Mouse (Mus musculus) lung, postnatal 0 days (tissue): ENCODE results near the gene Nck1. TPM values are rescaled to one million over a fixed set of nuclear protein-coding genes. Genes with fewer than 3 reads are reported as not detected.

ENCODE experiments used
- ATAC-seq: fragments of 200-750 bp; cut with Nextera tagmentation; 2 replicates; pipeline ENCODE4 v1.8.0; 2017; ENCODE audit warnings: moderate library complexity
- DNase-seq: peaks from one replicate; pipeline ENCODE4 v3.0.0-alpha.2; 2016; ENCODE audit warnings: low spot score
- H3K27ac ChIP-seq: fragments of 300-500 bp; sonication (generic); 2 replicates; pipeline ENCODE4 v1.5.1; 2014; ENCODE audit warnings: antibody characterized with exemption, mild to moderate bottlenecking, low read length, mixed read lengths
- H3K27me3 ChIP-seq: fragments of 300-500 bp; sonication (generic); replicated peaks from 2 replicates; pipeline ENCODE4 v1.6.1; 2014; ENCODE audit warnings: low read length, mixed read lengths; ENCODE audit not compliant: insufficient read depth
- H3K36me3 ChIP-seq: fragments of 300-500 bp; sonication (generic); 2 replicates; pipeline ENCODE4 v1.6.1; 2014; ENCODE audit warnings: low read length, mixed read lengths; ENCODE audit not compliant: insufficient read depth
- H3K4me1 ChIP-seq: fragments of 300-500 bp; sonication (generic); 2 replicates; pipeline ENCODE4 v1.6.1; 2014; ENCODE audit warnings: antibody characterized with exemption, low read depth, low read length, mixed read lengths; ENCODE audit not compliant: insufficient read depth
- H3K4me2 ChIP-seq: fragments of 300-500 bp; sonication (generic); replicated peaks from 2 replicates; pipeline ENCODE4 v1.6.1; 2014; ENCODE audit warnings: low read depth, mild to moderate bottlenecking, low read length, moderate library complexity, mixed read lengths
- H3K4me3 ChIP-seq: fragments of 300-500 bp; sonication (generic); 2 replicates; pipeline ENCODE4 v1.5.1; 2014; ENCODE audit warnings: low read depth, low read length
- H3K9ac ChIP-seq: fragments of 300-500 bp; sonication (generic); replicated peaks from 2 replicates; pipeline ENCODE4 v1.6.1; 2014; ENCODE audit warnings: low read depth, mild to moderate bottlenecking
- H3K9me3 ChIP-seq: fragments of 300-500 bp; sonication (generic); 2 replicates; pipeline ENCODE4 v1.6.1; 2016; ENCODE audit warnings: low read length, mixed read lengths
- CTCF ChIP-seq: IDR thresholded peaks from 2 replicates; pipeline ENCODE4 v1.5.1; 2016; ENCODE audit warnings: antibody characterized with exemption, mild to moderate bottlenecking
- EP300 ChIP-seq: IDR thresholded peaks from 2 replicates; pipeline ENCODE4 v1.6.1; 2016; ENCODE audit warnings: antibody characterized with exemption, mild to moderate bottlenecking, control low read depth
- WGBS: fragments of 180-500 bp; shearing (Covaris S2); extraction: QIAGEN DNeasy Blood & Tissue Kit; methylation state at CpG from one replicate; pipeline ENCODE4 v1.1.7; 2014; 5-methylcytosine and 5-hydroxymethylcytosine counted together
- polyA plus RNA-seq: library from polyadenylated mRNA; unstranded; fragments of >200 nt; fragmentation: Nextera tagmentation; extraction: Ambion mirVana; gene quantifications from 2 replicates; pipeline ENCODE4 v1.2.1, GENCODE M21; 2015

Gene Nck1
- polyA plus RNA-seq, 1 experiment from 2014 or later = 77.9 TPM

DNA sequence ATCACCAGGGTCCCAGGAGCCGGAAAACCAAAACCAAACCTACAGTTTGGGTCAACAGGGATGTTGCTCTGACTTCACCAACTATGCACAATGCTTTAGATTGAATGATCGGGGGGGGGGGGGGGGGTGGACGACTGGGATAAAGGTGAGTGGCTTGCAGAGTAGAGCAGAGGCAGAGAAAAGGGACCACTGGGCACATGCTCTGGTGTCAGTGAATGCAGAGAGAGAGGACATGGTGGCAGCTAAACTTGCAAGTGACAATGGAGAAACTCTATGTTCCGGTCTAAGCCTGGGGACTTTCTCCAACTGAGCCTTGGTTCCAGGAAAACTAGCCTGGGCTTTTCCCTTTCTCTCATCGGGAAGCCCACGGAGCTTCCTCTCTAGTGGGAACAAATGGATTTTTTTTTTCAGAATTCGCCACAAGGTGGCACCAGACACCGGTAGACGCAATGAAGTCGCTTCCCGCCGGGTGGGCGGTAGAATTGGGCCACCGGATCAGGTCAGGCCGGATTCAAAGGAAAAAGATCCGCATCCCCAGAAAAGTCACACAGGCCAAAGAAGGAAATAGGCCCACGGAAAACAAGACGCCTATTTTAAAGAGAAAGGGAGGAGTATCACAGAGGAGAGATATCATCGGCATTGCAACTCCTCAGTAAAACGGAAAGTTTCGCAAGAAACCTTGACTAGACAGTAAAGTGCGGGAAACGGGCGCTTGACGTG is 91.8 kb downstream of the Nck1 start:
- H3K4me2 ChIP-seq = peak overlapping the region; percentile 55
- TF ChIP-seq CTCF (peak; percentile 85), EP300 (peak; percentile 70; the same call in 1 of the 2 replicates)
- H3K4me1 ChIP-seq = peaks cover 8% of the 10 kb centered on the region; the same call in 1 of the 2 replicates
- H3K9ac ChIP-seq = no peak overlapping the region
- H3K4me3 ChIP-seq = peak overlapping the region; percentile 37
- H3K27ac ChIP-seq = no peak overlapping the region
- 0 out of 2 replicates have a peak, but pooled peaks cover 8% of the 10 kb centered on the region for H3K36me3 ChIP-seq
- 5% methylated on average over 24 of the region's 25 CpGs for WGBS
- no peaks in the 10 kb centered on the region for H3K27me3 ChIP-seq
- ATAC-seq (peak; percentile 57), DNase-seq (peak; percentile 87)
- no peaks in the 10 kb centered on the region for H3K9me3 ChIP-seq

DNA sequence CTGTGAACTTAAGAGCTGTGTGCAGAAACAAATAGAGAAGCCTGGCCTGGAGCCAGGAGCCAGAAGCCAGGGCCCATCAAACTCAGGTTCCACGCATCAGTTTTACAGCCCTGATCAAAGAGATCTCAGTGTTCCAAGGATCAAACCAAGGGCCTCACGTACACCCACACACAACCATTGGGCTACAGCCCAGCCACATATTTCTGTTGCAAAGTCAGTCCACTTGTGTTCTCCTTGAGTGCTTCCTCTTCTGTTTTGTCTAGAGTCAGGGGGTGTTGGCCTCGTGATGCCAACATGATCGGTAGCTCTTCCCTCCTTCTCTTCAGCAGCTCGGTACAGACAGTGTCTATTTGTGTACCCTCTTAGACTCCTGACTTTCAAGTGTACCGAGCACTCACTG is 93.5 kb downstream of the Nck1 start:
- Histone ChIP-seq H3K4me3 (no peak overlapping the region), H3K9ac (no peak overlapping the region), H3K36me3 (no peaks in the 10 kb centered on the region), H3K4me2 (peak overlapping the region; percentile 36; the same call in 1 of the 2 replicates), H3K4me1 (peaks cover 8% of the 10 kb centered on the region; the same call in 1 of the 2 replicates), H3K27ac (peak overlapping the region; percentile 66), H3K27me3 (no peaks in the 10 kb centered on the region), H3K9me3 (no peaks in the 10 kb centered on the region)
- peak; percentile 78 for DNase-seq
- ATAC-seq = peak; percentile 81
- WGBS = 24% methylated on average over 6 of the region's 6 CpGs
- peak; percentile 53; the same call in 1 of the 2 replicates for TF ChIP-seq EP300
- TF ChIP-seq CTCF = no peak

DNA sequence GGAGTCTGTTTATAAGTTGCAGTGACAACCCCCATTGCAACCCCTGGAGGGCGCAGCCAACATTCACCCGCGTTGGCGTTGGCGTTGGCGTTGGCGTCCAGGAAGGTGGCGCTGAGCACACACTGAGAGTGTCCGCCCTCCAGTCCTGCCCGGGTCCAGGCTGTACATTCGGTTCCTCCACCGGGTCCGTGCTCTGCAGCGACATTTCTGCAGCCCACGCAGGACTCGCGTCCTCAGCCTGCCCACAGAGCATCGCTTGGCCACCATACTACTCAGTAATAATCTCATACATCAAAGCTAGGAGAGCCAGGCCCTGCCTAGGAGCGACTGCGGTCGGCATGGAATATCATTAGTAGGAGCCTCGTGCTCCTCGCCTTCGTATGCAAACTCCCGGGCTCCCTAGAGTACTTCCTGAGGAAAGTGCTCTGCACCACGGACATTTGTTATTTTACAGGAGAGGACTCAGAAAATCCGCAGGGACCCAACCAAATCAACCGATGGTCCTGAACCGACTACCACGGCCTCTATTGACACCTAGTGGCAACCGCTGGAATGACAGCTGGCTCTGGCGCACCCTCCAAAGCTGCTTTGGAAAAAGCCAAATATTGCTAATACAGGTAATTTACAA is 99.8 kb downstream of the Nck1 start:
- no peaks in the 10 kb centered on the region for H3K36me3 ChIP-seq
- no peak overlapping the region for H3K27ac ChIP-seq
- DNase-seq (peak; percentile 71), ATAC-seq (peak; percentile 87)
- no peak overlapping the region for H3K9ac ChIP-seq
- H3K27me3 ChIP-seq = no peaks in the 10 kb centered on the region
- no peaks in the 10 kb centered on the region for H3K4me1 ChIP-seq
- WGBS = 1% methylated on average over 32 of the region's 32 CpGs
- TF ChIP-seq CTCF (peak; percentile 88), EP300 (no peak)
- H3K4me3 ChIP-seq = peak overlapping the region; percentile 41
- no peaks in the 10 kb centered on the region for H3K9me3 ChIP-seq
- peak overlapping the region; percentile 85 for H3K4me2 ChIP-seq

Other genes starting within 250 kb of the Nck1 start
- gene Il20rb, start 59.3 kb downstream of the Nck1 start, polyA plus RNA-seq = 1.9 and 2.2 TPM in 2 replicates
- 16.1 and 16.7 TPM in 2 replicates for gene Slc35g2, start 25.0 kb upstream of the Nck1 start, polyA plus RNA-seq
- gene Stag1, start 51.7 kb upstream of the Nck1 start, polyA plus RNA-seq = 38.1 and 40.1 TPM in 2 replicates